Mouse (Mus musculus) forebrain, embryonic 13.5 days (tissue): ENCODE data around the gene Cadps2. TPM values are rescaled to one million over a fixed set of nuclear protein-coding genes. Genes with fewer than 3 reads are reported as not detected.

Source experiments
- ATAC-seq: fragments of 200-750 bp; cut with Nextera tagmentation; 2 replicates; pipeline ENCODE4 v1.8.0; 2017
- H3K27ac ChIP-seq: fragments of 300-500 bp; sonication (generic); 2 replicates; pipeline ENCODE4 v1.5.1; 2015; ENCODE audit warnings: inconsistent platforms, mild to moderate bottlenecking, moderate library complexity
- H3K27me3 ChIP-seq: fragments of 300-500 bp; sonication (generic); 2 replicates; pipeline ENCODE4 v1.6.1; 2015; ENCODE audit warnings: mild to moderate bottlenecking, inconsistent platforms
- H3K36me3 ChIP-seq: fragments of 300-500 bp; sonication (generic); 2 replicates; pipeline ENCODE4 v1.6.1; 2015; ENCODE audit warnings: mild to moderate bottlenecking, inconsistent platforms; ENCODE audit not compliant: poor library complexity, severe bottlenecking
- H3K4me1 ChIP-seq: fragments of 300-500 bp; sonication (generic); 2 replicates; pipeline ENCODE4 v1.6.1; 2015; ENCODE audit warnings: inconsistent platforms
- H3K4me2 ChIP-seq: fragments of 300-500 bp; sonication (generic); 2 replicates; pipeline ENCODE4 v1.6.1; 2015; ENCODE audit warnings: inconsistent platforms, mild to moderate bottlenecking, moderate library complexity
- H3K4me3 ChIP-seq: fragments of 300-500 bp; sonication (generic); 2 replicates; pipeline ENCODE4 v1.5.1; 2015; ENCODE audit warnings: mild to moderate bottlenecking, inconsistent platforms
- H3K9ac ChIP-seq: fragments of 300-500 bp; sonication (generic); 2 replicates; pipeline ENCODE4 v1.6.1; 2015; ENCODE audit warnings: mild to moderate bottlenecking, inconsistent platforms
- H3K9me3 ChIP-seq: fragments of 300-500 bp; sonication (generic); replicated peaks from 2 replicates; pipeline ENCODE4 v1.6.1; 2016; ENCODE audit warnings: inconsistent platforms
- whole genome bisulfite sequencing: fragments of 180-500 bp; shearing (Covaris S2); methylation state at CpG from one replicate; pipeline ENCODE4 v1.1.7; 2015; 5-methylcytosine and 5-hydroxymethylcytosine counted together
- polyA plus RNA-seq: library from polyadenylated mRNA; unstranded; fragments of >200 nt; fragmentation: Nextera tagmentation; extraction: Ambion mirVana; gene quantifications from 2 replicates; pipeline ENCODE4 v1.2.1, GENCODE M21; 2015

The Cadps2 gene
- polyA plus RNA-seq, 1 experiment from 2014 or later = 3.2 TPM

GRCm38 (mm10) chr6:23257981-23258380, 581.2 kb downstream of the Cadps2 start:
- WGBS = 69% methylated on average over 3 of the region's 3 CpGs
- H3K36me3 ChIP-seq = no peaks in the 10 kb centered on the region
- ATAC-seq = no peak
- H3K4me1 ChIP-seq = peaks cover 19% of the 10 kb centered on the region
- peaks cover 93% of the 10 kb centered on the region for H3K27me3 ChIP-seq
- no peak overlapping the region for H3K4me2 ChIP-seq
- no peak overlapping the region for H3K4me3 ChIP-seq
- no peak overlapping the region for H3K27ac ChIP-seq
- no peak overlapping the region for H3K9ac ChIP-seq
- H3K9me3 ChIP-seq = no peaks in the 10 kb centered on the region

GRCm38 (mm10) chr6:23255161-23255560, 584.1 kb downstream of the Cadps2 start:
- Histone ChIP-seq H3K4me1 (peaks cover 15% of the 10 kb centered on the region), H3K4me2 (no peak overlapping the region), H3K4me3 (no peak overlapping the region), H3K9ac (no peak overlapping the region), H3K36me3 (no peaks in the 10 kb centered on the region), H3K27me3 (peaks cover 89% of the 10 kb centered on the region), H3K9me3 (no peaks in the 10 kb centered on the region), H3K27ac (no peak overlapping the region)
- ATAC-seq = no peak
- WGBS = 38% methylated on average over 8 of the region's 8 CpGs

DNA sequence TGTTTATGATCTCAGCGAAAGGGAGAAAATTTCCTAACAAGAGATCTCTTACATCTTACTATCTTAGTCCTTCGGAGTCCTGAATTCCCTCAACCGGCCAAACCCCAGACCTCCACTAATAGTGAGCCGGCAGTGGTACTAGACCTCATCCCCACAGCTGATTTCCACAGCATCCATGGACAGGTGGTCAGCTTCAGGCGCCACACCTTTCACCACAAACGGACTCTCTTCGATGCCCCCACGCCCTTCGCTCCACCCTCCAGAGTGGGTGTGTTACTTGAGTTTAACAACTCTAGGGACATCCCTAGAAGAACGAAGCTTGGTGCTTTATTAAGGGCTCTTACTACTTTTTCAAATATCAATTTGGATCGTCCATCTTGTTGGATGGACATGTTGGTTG, 584.6 kb downstream of the Cadps2 start:
- ATAC-seq = no peak
- 35% methylated on average over 11 of the region's 11 CpGs for WGBS
- Histone ChIP-seq H3K9me3 (no peaks in the 10 kb centered on the region), H3K4me3 (no peak overlapping the region), H3K4me2 (peak overlapping the region; percentile 56; the same call in 1 of the 2 replicates), H3K9ac (no peak overlapping the region), H3K4me1 (peaks cover 17% of the 10 kb centered on the region), H3K36me3 (no peaks in the 10 kb centered on the region), H3K27ac (no peak overlapping the region), H3K27me3 (peaks cover 90% of the 10 kb centered on the region)

GRCm38 (mm10) chr6:23253353-23254311, 585.6 kb downstream of the Cadps2 start:
- Histone ChIP-seq H3K27ac (peak overlapping the region; percentile 54), H3K4me2 (peak overlapping the region; percentile 56), H3K27me3 (peaks cover 88% of the 10 kb centered on the region), H3K9ac (peak overlapping the region; percentile 52; the same call in 1 of the 2 replicates), H3K4me3 (peak overlapping the region; percentile 34), H3K4me1 (peaks cover 26% of the 10 kb centered on the region), H3K9me3 (no peaks in the 10 kb centered on the region), H3K36me3 (no peaks in the 10 kb centered on the region)
- 1% methylated on average over 43 of the region's 43 CpGs for WGBS
- ATAC-seq = peak; percentile 51

GRCm38 (mm10) chr6:23252196-23253135, 586.8 kb downstream of the Cadps2 start:
- Histone ChIP-seq H3K27me3 (peaks cover 88% of the 10 kb centered on the region), H3K9me3 (no peaks in the 10 kb centered on the region), H3K27ac (no peak overlapping the region), H3K9ac (peak overlapping the region; percentile 46; the same call in 1 of the 2 replicates), H3K4me3 (peak overlapping the region; percentile 34), H3K4me2 (peak overlapping the region; percentile 56), H3K36me3 (no peaks in the 10 kb centered on the region), H3K4me1 (peaks cover 37% of the 10 kb centered on the region)
- ATAC-seq = no peak
- 8% methylated on average over 20 of the region's 20 CpGs for WGBS

DNA sequence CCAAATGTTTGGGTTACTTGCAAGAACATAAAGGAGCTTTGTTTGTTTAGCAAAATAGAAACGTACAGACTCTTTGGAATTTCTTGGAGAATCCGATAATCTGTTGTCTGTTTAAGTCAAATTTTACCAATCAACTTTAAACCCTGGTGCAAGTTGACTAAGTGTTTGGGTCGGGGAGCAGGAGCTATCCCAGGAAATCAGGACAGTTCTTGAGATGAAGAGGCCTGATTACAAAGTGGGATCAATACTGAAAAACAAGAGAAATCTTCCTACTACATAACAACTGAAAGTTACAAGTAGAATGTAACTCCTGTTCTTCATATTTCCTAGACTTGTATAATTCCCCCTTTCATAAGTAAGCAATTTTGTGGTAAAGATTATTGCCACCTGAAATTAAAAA, 587.8 kb downstream of the Cadps2 start:
- peaks cover 40% of the 10 kb centered on the region for H3K4me1 ChIP-seq
- no peak for ATAC-seq
- H3K36me3 ChIP-seq = no peaks in the 10 kb centered on the region
- no peak overlapping the region for H3K9ac ChIP-seq
- no peak overlapping the region for H3K4me2 ChIP-seq
- H3K9me3 ChIP-seq = no peaks in the 10 kb centered on the region
- H3K27ac ChIP-seq = no peak overlapping the region
- 16% methylated on average over 3 of the region's 3 CpGs for WGBS
- H3K27me3 ChIP-seq = peaks cover 89% of the 10 kb centered on the region
- H3K4me3 ChIP-seq = 0 out of 2 replicates have a peak overlapping the region, but pooled peaks have one; percentile 9

DNA sequence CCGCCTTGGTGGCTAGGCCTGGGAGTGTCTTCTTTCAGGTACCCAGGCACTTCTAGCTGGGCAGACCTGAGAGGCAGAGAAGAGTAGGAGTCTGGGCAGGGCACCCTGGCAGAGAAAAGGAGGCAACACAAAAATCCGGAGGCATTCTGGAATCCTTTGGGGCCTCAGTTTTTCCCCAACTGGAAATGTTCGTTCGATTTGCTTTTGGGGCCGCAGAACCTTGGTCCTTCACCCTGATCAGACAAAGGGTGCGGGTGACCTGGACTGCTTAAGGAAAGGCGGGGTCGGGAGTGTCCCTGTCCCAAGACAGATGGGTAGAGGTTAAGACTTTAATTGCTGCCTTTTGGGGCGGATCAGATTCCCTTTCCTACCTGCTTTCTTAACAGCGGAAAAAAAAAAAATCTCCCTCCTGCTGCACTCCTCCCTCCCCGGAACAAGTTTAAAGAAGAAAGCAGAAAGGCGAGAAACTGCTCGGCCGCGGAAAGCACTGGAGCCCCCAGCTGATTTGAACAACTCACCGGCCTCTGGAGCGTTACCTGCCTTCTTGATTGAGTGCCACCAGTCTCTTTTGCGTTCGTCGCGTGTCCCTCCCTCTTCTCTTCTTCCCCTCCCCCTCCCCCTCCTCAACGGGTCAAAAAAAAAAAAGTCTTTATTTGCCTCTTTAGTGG, 588.8 kb downstream of the Cadps2 start:
- peak overlapping the region; percentile 49 for H3K4me3 ChIP-seq
- ATAC-seq = no peak
- peaks cover 46% of the 10 kb centered on the region for H3K4me1 ChIP-seq
- H3K27me3 ChIP-seq = peaks cover 86% of the 10 kb centered on the region
- peak overlapping the region; percentile 67 for H3K9ac ChIP-seq
- WGBS = 4% methylated on average over 22 of the region's 22 CpGs
- H3K27ac ChIP-seq = peak overlapping the region; percentile 72
- H3K4me2 ChIP-seq = peak overlapping the region; percentile 78
- no peaks in the 10 kb centered on the region for H3K36me3 ChIP-seq
- H3K9me3 ChIP-seq = no peaks in the 10 kb centered on the region

DNA sequence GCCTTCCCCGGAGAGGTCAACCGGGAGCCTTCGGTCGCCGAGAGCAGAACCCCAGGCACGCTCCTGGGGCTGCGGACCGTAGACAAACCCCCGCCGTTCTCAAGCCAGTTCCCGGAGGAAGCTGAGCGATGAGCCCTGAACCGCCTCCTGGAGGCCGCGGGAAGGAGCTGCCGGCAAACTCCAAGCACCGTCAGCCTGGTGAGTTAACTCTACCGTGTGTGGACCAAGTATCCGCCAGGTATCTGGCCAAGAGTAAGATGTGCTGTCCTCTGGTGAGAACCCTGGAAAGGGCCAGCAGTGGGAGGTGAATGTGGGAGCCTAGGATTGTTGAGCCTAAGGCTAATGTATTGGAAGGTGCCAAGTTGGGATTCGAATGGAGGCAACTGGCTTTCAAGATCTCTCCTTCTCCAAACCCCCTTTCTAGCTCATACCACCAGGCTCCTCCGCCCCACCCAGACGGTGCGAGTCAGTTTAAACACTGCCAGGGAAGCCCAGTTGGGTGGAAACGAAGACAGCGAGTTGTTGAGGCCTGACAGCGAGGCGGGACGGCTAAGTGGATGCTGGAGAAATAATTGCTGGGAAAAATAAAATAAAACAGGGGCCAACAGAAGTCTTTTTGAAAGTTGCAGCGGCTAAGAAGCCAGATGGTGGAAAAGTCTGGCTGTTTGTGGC, 589.5 kb downstream of the Cadps2 start:
- ATAC-seq = peak; percentile 69
- Histone ChIP-seq H3K27me3 (peaks cover 84% of the 10 kb centered on the region), H3K9me3 (no peaks in the 10 kb centered on the region), H3K4me3 (peak overlapping the region; percentile 49), H3K9ac (peak overlapping the region; percentile 67), H3K27ac (peak overlapping the region; percentile 72), H3K36me3 (no peaks in the 10 kb centered on the region), H3K4me1 (peaks cover 46% of the 10 kb centered on the region), H3K4me2 (peak overlapping the region; percentile 78)
- under 1% methylated on average over 27 of the region's 29 CpGs for WGBS

GRCm38 (mm10) chr6:23249053-23249401, 590.2 kb downstream of the Cadps2 start:
- H3K9me3 ChIP-seq = no peaks in the 10 kb centered on the region
- H3K4me2 ChIP-seq = peak overlapping the region; percentile 78
- peak overlapping the region; percentile 72 for H3K27ac ChIP-seq
- H3K9ac ChIP-seq = peak overlapping the region; percentile 67
- peak overlapping the region; percentile 49 for H3K4me3 ChIP-seq
- ATAC-seq = peak; percentile 44; the same call in 1 of the 2 replicates
- H3K4me1 ChIP-seq = peaks cover 47% of the 10 kb centered on the region
- peaks cover 81% of the 10 kb centered on the region for H3K27me3 ChIP-seq
- under 1% methylated on average over 24 of the region's 24 CpGs for WGBS
- no peaks in the 10 kb centered on the region for H3K36me3 ChIP-seq

- WGBS = under 1% methylated on average over 31 of the region's 31 CpGs
- ATAC-seq = no peak; the same call in 1 of the 2 replicates
- H3K27ac ChIP-seq = peak within 1 kb of the TSS; percentile 72
- peaks cover 46% of the 10 kb centered on the region for H3K4me1 ChIP-seq
- H3K9me3 ChIP-seq = no peaks in the 10 kb centered on the region
- H3K9ac ChIP-seq = peak within 1 kb of the TSS; percentile 67
- H3K27me3 ChIP-seq = peaks cover 81% of the 10 kb centered on the region
- peak within 1 kb of the TSS; percentile 78 for H3K4me2 ChIP-seq
- H3K4me3 ChIP-seq = peak within 1 kb of the TSS; percentile 49
- H3K36me3 ChIP-seq = no peaks in the 10 kb centered on the region
Observed at GRCm38 (mm10) chr6:23248313-23249052, 590.7 kb downstream of the Cadps2 start, which contains the start of gene Fezf1. Gene Fezf1 (minus strand): TSS chr6:23248362.
